Mouse (Mus musculus): ENCODE measurements at regions not wholly inside any gene's neighbourhood (a gene's known extent, or its start where the extent isn't known, plus 50 kb on each side); places are given as distances from the start of the nearest gene placed in this dataset.

DNA sequence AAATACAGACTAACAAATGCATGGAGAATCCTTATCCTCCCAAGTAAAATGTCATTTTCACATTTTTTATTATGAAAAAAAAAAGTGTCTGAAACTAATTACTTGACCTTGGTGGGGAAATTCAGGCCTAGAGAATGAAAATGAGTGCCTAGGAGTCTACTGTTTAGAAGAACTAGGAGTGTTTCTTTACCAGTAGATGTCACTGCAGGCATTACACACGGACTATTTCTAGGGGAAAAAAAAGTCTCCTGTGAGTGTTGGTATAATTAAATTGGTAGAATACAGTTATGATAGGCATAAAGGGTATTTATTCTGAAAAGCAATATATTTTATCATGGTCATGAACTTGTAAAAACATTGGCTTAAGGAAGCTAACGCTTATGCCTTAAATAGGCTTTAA is 55.5 kb upstream of the Mpdz start:
- TF ChIP-seq HCFC1 (IDR thresholded peaks at IDR 0.05; ENCODE audit: borderline replicate concordance, insufficient read depth, low read length) = no peak
- no peak for TF ChIP-seq CHD2 (IDR thresholded peaks at IDR 0.05; ENCODE audit: low read depth, low read length)
